Mouse (Mus musculus) thymus, adult 2 months (tissue): ENCODE measurements around the gene Strbp.

Experiments used
- CTCF ChIP-seq: fragments of 200-500 bp; IDR thresholded peaks from 2 replicates; pipeline ENCODE4 v1.5.1; 2012; ENCODE audit warnings: mild to moderate bottlenecking, control low read depth, low read length, moderate library complexity, borderline replicate concordance; ENCODE audit not compliant: control insufficient read depth, poor library complexity, insufficient read depth; ENCODE audit errors: extremely low read depth
- POLR2A ChIP-seq: fragments of 200-500 bp; IDR thresholded peaks from 2 replicates; pipeline ENCODE4 v1.6.1; 2012; ENCODE audit warnings: mild to moderate bottlenecking, low read length, control low read depth, moderate library complexity; ENCODE audit not compliant: control insufficient read depth, poor library complexity, insufficient read depth; ENCODE audit errors: extremely low read depth

- no peak for TF ChIP-seq POLR2A
- no peak for TF ChIP-seq CTCF
These were observed 174.3 kb downstream of the Strbp start for GRCm38 (mm10) chr2:37529397-37529796.
